ENCODE assay signal across 9 mouse cellular contexts in genomic region chr7:118593567-118594407, GRCm38 (mm10). TPM values are rescaled to one million over a fixed set of nuclear protein-coding genes. Genes with fewer than 3 reads are reported as not detected.
DNase-seq lines count a peak whose midpoint lies in the region; ATAC-seq and TF ChIP-seq lines count a peak whose summit lies in the region.
"Had no signal": no experiment of that assay in that cellular context is flagged by ENCODE, and none has a peak within 500 bp of the region (broad histone marks: within the 10 kb centered on the region; RNA-seq: fewer than 3 reads in every experiment).

No protein-coding gene starts in this region.

- H3K4me1 ChIP-seq in intestine, embryonic 14.5 days (replicated peaks; ENCODE audit: control insufficient read depth, insufficient read depth, low read length) = 0 out of 2 replicates have a peak, but pooled peaks cover 3% of the 10 kb centered on the region
- H3K4me1 ChIP-seq in intestine, postnatal 0 days (replicated peaks; ENCODE audit: control insufficient read depth, insufficient read depth, low read length) = 0 out of 2 replicates have a peak, but pooled peaks cover 12% of the 10 kb centered on the region
- peaks cover 42% of the 10 kb centered on the region for H3K4me1 ChIP-seq in embryonic facial prominence, embryonic 13.5 days
- peaks cover 16% of the 10 kb centered on the region for H3K4me1 ChIP-seq in liver, embryonic 12.5 days

- peak; percentile 47 for ATAC-seq in intestine, embryonic 14.5 days (replicated peaks; ENCODE audit: low FRiP score, low TSS enrichment, low read depth)
- ATAC-seq in intestine, postnatal 0 days = no peak
- peak; percentile 67; the same call in 1 of the 2 replicates for ATAC-seq in embryonic facial prominence, embryonic 13.5 days (ENCODE audit: insufficient number of reproducible peaks, insufficient read depth, low FRiP score, low TSS enrichment, low read depth)
- ATAC-seq in liver, embryonic 12.5 days = peak; percentile 50

- no peaks in the 10 kb centered on the region for H3K36me3 ChIP-seq in intestine, embryonic 14.5 days (ENCODE audit: control insufficient read depth, insufficient read depth, low read length)
- H3K36me3 ChIP-seq in intestine, postnatal 0 days (ENCODE audit: control insufficient read depth, insufficient read depth) = no peaks in the 10 kb centered on the region
- H3K36me3 ChIP-seq in embryonic facial prominence, embryonic 13.5 days = no peaks in the 10 kb centered on the region
- no peaks in the 10 kb centered on the region for H3K36me3 ChIP-seq in liver, embryonic 12.5 days
- H3K36me3 ChIP-seq: G1E had no signal

- no peak overlapping the region for H3K4me2 ChIP-seq in intestine, embryonic 14.5 days (ENCODE audit: low read length)
- H3K4me2 ChIP-seq in intestine, postnatal 0 days (replicated peaks; ENCODE audit: low read depth) = no peak overlapping the region
- H3K4me2 ChIP-seq in embryonic facial prominence, embryonic 13.5 days = peak overlapping the region; percentile 55
- H3K4me2 ChIP-seq in liver, embryonic 12.5 days = peak overlapping the region; percentile 52

- no peak for TF ChIP-seq CTCF in intestine, postnatal 0 days (IDR thresholded peaks at IDR 0.05; ENCODE audit: low read depth)

- no peak for DNase-seq in intestine, embryonic 14.5 days (ENCODE audit: low spot score)
- DNase-seq in layer of hippocampus, adult 11-12 months (ENCODE audit: low spot score) = peak; percentile 76
- DNase-seq in retina, postnatal 7 days (ENCODE audit: low read depth, low spot score) = peak; percentile 28
- no peak for DNase-seq in spleen, postnatal 36 days (ENCODE audit: low spot score in 2 of 2)
- DNase-seq in adrenal gland, postnatal 10 days = no peak

- H3K27me3 ChIP-seq in intestine, embryonic 14.5 days (replicated peaks; ENCODE audit: control insufficient read depth, insufficient read depth, low read length) = peaks cover 23% of the 10 kb centered on the region
- no peaks in the 10 kb centered on the region for H3K27me3 ChIP-seq in intestine, postnatal 0 days (replicated peaks; ENCODE audit: control insufficient read depth, insufficient read depth, low read length)
- H3K27me3 ChIP-seq in embryonic facial prominence, embryonic 13.5 days = peaks cover 32% of the 10 kb centered on the region
- H3K27me3 ChIP-seq in liver, embryonic 12.5 days (replicated peaks) = peaks cover 58% of the 10 kb centered on the region

- no peaks in the 10 kb centered on the region for H3K9me3 ChIP-seq in intestine, embryonic 14.5 days (ENCODE audit: control insufficient read depth, low read length)
- H3K9me3 ChIP-seq in intestine, postnatal 0 days (ENCODE audit: control insufficient read depth) = no peaks in the 10 kb centered on the region
- H3K9me3 ChIP-seq in embryonic facial prominence, embryonic 13.5 days = no peaks in the 10 kb centered on the region
- no peaks in the 10 kb centered on the region for H3K9me3 ChIP-seq in liver, embryonic 12.5 days (replicated peaks)
- H3K9me3 ChIP-seq: G1E had no signal

- 14% methylated on average over 9 of the region's 9 CpGs for WGBS in intestine, embryonic 14.5 days
- WGBS in intestine, postnatal 0 days = 41% methylated on average over 9 of the region's 9 CpGs
- WGBS in embryonic facial prominence, embryonic 13.5 days = 6% methylated on average over 9 of the region's 9 CpGs
- 13% methylated on average over 9 of the region's 9 CpGs for WGBS in liver, embryonic 12.5 days (ENCODE audit: insufficient replicate concordance)

- no peak overlapping the region for H3K4me3 ChIP-seq in intestine, embryonic 14.5 days (ENCODE audit: low read depth, low read length)
- H3K4me3 ChIP-seq in intestine, postnatal 0 days (ENCODE audit: low read depth, low read length) = no peak overlapping the region
- H3K4me3 ChIP-seq in embryonic facial prominence, embryonic 13.5 days = no peak overlapping the region
- H3K4me3 ChIP-seq in liver, embryonic 12.5 days = no peak overlapping the region

- no peak overlapping the region for H3K9ac ChIP-seq in intestine, embryonic 14.5 days (ENCODE audit: low read length)
- no peak overlapping the region for H3K9ac ChIP-seq in intestine, postnatal 0 days (ENCODE audit: low read depth, low read length)
- H3K9ac ChIP-seq in embryonic facial prominence, embryonic 13.5 days = peak overlapping the region; percentile 40
- no peak overlapping the region for H3K9ac ChIP-seq in liver, embryonic 12.5 days

- H3K27ac ChIP-seq in intestine, embryonic 14.5 days (ENCODE audit: low read depth) = no peak overlapping the region; the same call in 1 of the 2 replicates
- H3K27ac ChIP-seq in intestine, postnatal 0 days (ENCODE audit: low read depth, low read length) = no peak overlapping the region
- H3K27ac ChIP-seq in embryonic facial prominence, embryonic 13.5 days = peak overlapping the region; percentile 78
- H3K27ac ChIP-seq in liver, embryonic 12.5 days = no peak overlapping the region

RNA-seq across cellular contexts. Expression of gene Tmc5, which starts 3.3 kb away (rescaled TPM):
- polyA plus RNA-seq in intestine, embryonic 14.5 days (2014; fragmentation: Nextera tagmentation; extraction: Ambion mirVana) = 4.1 and 5.3 TPM in 2 replicates
- 48.1 and 49.0 TPM in 2 replicates for polyA plus RNA-seq in intestine, postnatal 0 days (2015; fragmentation: Nextera tagmentation; extraction: Ambion mirVana)
- polyA plus RNA-seq in embryonic facial prominence, embryonic 13.5 days (2015; fragmentation: Nextera tagmentation; extraction: Ambion mirVana) = 0.24 and 0.36 TPM in 2 replicates
- polyA plus RNA-seq in liver, embryonic 12.5 days (2016; fragmentation: Nextera tagmentation; extraction: Ambion mirVana) = not detected in 2 replicates
- total RNA-seq in adrenal gland, postnatal 10 days (2021) = under 1 TPM; 0.45 to 0.64 TPM
- polyA plus RNA-seq: G1E had no signal

RNA-seq across cellular contexts. Expression of gene Tmc7, which starts 9.3 kb away (rescaled TPM):
- 3.7 and 4.0 TPM in 2 replicates for polyA plus RNA-seq in intestine, embryonic 14.5 days (2014; fragmentation: Nextera tagmentation; extraction: Ambion mirVana)
- polyA plus RNA-seq in intestine, postnatal 0 days (2015; fragmentation: Nextera tagmentation; extraction: Ambion mirVana) = 1.4 and 1.5 TPM in 2 replicates
- polyA plus RNA-seq in embryonic facial prominence, embryonic 13.5 days (2015; fragmentation: Nextera tagmentation; extraction: Ambion mirVana) = 4.8 TPM in 2 replicates
- 0.46 and 0.49 TPM in 2 replicates for polyA plus RNA-seq in liver, embryonic 12.5 days (2016; fragmentation: Nextera tagmentation; extraction: Ambion mirVana)
- total RNA-seq in adrenal gland, postnatal 10 days (2021) = 1 to 10 TPM; 1.3 to 2.1 TPM
- total RNA-seq: G1E had no signal
- polyA plus RNA-seq: G1E had no signal

Comparison
In these comparisons a context has a peak if more than half of its experiments do, and no peak if none do; other contexts are left out.
1. DNase-seq: peak in layer of hippocampus, adult 11-12 months (single experiment) and retina, postnatal 7 days (single experiment); none in intestine, embryonic 14.5 days (single experiment), spleen, postnatal 36 days (0 of 2) and adrenal gland, postnatal 10 days (single experiment).
2. H3K4me2 ChIP-seq: peak in embryonic facial prominence, embryonic 13.5 days (single experiment) and liver, embryonic 12.5 days (single experiment); none in intestine, embryonic 14.5 days (single experiment) and intestine, postnatal 0 days (single experiment).